Mouse (Mus musculus): ENCODE measurements at regions not wholly inside any gene's neighbourhood (a gene's known extent, or its start where the extent isn't known, plus 50 kb on each side); places are given as distances from the start of the nearest gene placed in this dataset.
A peak's percentile ranks its signal among the peaks of the same experiment; 100 is the strongest.

GRCm38 (mm10) chr1:154149431-154150143 lies 51.4 kb upstream of the Zfp648 start:
- DNase-seq: no peak
- Histone ChIP-seq H3K4me1 (ENCODE audit: control insufficient read depth, insufficient read depth, low read length) (peaks cover 4% of the 10 kb centered on the region; the same call in 1 of the 2 replicates), H3K4me3 (replicated peaks; ENCODE audit: extremely low read depth, low read depth, low read length) (no peak overlapping the region)
- 38% methylated on average over 1 of the region's 1 CpGs for WGBS
- TF ChIP-seq CTCF (IDR thresholded peaks at IDR 0.05; ENCODE audit: insufficient read depth, low read length): no peak
- TF ChIP-seq POLR2A (IDR thresholded peaks at IDR 0.05; ENCODE audit: borderline replicate concordance, extremely low read depth, low read depth, low read length): no peak

GRCm38 (mm10) chr1:154150167-154150851 lies 50.7 kb upstream of the Zfp648 start:
- TF ChIP-seq CTCF (IDR thresholded peaks at IDR 0.05; ENCODE audit: insufficient read depth, low read length) (no peak), POLR2A (IDR thresholded peaks at IDR 0.05; ENCODE audit: borderline replicate concordance, extremely low read depth, low read depth, low read length) (no peak)
- whole genome bisulfite sequencing: 25% methylated on average over 8 of the region's 8 CpGs
- DNase-seq: peak; percentile 42
- Histone ChIP-seq H3K4me1 (ENCODE audit: control insufficient read depth, insufficient read depth, low read length) (peaks cover 4% of the 10 kb centered on the region; the same call in 1 of the 2 replicates), H3K4me3 (replicated peaks; ENCODE audit: extremely low read depth, low read depth, low read length) (no peak overlapping the region)
